Mouse (Mus musculus) ovary, postnatal 36 days (tissue): Measurements from ENCODE around the gene Washc4.

Experiments used
- DNase-seq: peaks from one replicate; pipeline ENCODE4 v3.0.0; 2022; ENCODE audit warnings: low spot score, mixed read lengths

Washc4 gene

DNA sequence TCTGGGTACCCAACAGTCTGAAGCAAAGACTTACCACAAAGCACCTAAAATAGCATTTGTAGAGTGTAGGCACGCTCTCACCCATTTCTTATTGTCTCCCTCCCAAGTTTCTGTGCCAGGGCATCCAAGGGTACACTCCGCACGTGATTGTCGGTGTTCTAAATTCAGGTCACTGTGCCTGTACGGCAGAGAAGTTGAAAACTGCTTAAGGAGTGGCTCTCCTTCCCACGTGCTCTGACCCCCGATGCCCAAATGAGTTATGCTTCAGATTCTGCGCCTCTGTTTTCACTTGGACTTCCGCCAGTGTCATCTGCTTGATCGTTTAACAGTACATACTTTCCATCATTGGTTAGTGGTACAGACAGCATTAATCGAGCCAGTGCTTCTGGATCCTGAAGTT lies 57.1 kb downstream of the Washc4 start:
- DNase-seq: no peak

DNA sequence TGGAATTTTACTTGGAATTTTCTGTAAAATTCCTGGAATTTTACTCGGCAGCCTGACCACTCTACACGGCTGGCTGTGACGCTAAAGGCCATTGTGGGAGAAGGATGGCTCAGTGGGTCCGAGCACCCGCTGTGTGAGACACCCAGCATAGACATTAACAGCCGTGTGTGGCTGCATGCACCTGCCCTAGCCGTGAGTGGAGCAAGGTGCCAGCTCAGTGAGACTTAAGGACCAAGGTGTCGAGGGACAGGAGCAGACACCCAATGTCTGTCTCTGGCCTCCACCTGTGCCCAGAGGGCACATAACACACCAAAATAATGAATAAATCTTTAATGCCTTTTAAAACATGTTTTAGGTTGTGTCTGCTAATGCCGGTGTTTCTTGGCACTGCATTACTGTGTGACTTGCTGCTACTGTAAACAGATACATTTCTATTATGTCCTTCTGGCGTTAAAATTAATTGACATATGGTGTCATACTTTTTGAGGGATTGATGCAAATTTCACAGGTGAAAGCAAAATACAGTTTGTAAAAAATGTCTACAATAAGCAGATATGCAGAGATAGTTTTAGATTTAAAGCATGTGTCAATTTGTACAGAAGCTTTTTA lies 60.5 kb downstream of the Washc4 start:
- DNase-seq: no peak

DNA sequence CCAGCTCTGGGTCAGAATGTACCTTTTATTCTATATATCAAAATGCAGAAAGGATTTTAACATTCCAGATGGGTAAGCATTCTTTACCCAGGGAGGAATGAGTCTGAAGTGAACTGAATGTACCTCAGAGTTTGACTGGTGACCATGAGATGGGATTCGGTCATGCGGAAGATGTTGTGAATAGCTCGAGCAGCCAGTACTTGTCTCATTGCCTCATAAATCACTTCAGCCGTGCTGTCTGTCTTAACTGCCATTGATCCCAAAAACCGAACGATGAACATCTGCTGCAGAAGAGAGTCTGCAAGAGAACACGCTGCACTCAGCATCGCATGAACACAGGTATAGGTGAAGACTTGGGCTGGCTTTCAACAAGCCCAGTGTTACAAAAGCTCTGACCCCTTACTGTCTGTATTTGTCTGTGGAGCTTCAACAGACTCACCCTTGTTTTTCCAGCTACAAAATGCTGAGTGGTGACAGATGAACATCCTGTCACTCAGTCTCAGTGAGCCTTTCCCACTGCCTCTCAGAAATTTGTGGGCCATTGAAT lies 62.2 kb downstream of the Washc4 start:
- no peak for DNase-seq

DNA sequence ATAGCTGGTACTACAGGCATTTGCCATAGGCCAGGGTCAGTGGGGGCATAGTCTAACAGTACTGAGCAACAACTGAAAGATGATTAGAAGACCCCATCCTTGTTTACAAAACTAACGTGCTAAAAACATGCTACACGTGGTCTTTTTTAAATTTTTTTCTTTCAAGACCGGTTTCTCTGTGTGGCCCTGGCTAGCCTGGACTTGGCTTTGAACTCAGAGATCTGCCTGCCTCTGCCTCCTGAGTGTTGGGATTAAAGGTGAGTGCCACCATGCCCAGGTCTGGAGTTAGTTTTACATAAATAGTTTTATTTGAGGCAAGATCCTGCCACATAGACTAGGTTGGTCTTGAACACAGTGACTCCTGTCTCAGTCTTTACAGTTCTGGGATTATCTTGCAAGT lies 63.6 kb downstream of the Washc4 start:
- no peak for DNase-seq

DNA sequence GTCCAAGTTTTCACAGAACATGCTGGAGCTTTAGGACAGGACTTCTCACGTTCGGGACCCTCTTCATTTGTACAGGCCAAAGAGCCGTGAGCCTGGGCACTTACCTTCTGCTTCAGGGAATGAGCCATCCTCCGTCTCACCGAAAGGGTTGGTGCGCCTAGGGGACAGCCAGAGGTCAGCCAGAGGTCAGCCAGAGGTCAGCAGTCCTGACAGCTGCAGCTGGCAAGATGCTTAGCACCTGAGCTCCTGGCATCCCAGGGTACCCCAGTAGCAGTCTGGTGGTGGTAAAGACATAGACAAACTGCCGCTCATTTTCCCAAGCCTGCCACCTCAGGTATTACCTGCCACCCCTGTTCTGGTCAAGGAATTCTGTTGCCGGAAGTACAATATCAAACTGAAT lies 65.0 kb downstream of the Washc4 start:
- DNase-seq: no peak

DNA sequence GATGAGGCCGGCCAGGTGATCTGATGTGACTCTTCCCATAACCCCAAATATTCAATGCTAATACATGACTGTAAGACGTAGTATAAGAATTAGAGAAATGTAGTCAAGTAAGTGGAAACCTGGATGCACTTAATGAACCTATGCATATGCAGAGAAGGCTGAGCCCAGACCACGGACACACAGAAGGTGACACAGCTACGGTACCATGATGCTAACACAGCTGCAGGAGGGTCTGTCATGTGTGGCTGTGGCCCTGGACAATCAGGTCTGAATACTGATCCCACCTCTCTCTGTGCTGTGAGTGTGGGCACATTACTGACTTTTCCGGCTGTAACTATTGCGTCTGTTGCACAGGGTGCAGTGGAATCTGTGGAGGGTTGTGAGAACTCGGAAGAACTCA lies 67.0 kb downstream of the Washc4 start:
- DNase-seq: no peak

DNA sequence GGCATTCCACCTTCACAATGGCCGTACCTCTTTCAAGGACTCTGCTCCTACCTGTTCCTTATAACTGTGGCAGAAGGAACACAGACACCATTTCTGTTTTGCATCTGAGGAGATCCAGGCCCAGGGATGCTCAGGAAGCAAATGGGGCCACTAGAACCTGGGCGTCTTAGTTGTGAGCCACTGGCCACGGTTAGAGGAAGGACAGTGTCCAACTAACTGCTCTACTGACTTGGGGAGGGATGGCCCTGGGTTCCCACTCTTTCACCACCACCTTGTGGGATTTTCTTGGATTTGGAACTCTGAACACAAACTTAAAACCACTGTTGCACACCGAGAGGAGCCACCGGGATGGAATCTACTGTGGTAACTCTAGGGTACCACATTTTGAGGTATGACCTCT lies 68.3 kb downstream of the Washc4 start:
- DNase-seq: no peak

DNA sequence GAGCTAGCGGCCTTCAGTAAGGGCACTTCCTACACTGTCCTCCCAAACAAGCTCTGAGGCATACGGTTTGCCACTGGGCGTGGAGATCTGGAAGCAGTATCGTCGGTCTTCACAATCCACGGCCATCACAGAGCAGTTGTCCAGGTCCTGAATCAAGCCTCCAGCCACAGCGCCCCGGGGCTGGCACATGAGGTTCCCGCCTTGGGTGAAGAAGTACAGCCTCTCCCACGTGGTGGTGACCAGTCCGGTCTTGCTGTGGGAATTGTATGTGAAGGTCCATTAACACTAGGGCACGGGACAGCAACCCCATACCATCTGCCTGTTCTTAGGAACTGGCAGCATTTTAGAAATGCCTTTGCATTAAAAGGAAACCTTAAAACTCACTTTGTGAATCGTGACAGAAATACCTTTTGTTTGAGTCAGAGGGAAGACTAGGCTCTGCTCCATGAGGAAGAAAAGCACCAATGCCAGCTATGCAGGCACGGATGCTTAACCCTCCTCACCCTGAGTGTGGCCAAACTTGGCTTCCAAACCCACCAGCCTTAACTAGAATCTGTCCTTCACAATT lies 69.2 kb downstream of the Washc4 start:
- no peak for DNase-seq

DNA sequence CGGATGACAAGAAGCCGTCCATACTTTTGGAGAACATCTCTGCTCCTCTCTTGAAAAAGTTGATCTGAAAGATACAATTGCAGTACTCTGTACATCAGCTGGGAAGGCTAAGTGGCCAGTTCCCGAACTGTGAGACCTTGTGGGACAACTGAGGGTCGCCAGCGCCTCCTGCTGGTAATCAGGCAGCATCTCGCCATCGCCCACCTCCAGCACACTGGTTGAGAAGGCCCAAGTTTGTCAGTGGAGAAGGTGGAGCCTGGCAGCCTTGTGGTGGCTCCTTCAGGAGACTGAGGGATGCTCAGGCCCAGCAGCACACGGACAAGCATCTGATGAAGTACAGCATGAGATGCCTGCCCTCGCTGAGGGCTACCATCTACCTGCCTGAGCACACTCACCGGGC lies 73.8 kb downstream of the Washc4 start:
- DNase-seq: peak; percentile 29

DNA sequence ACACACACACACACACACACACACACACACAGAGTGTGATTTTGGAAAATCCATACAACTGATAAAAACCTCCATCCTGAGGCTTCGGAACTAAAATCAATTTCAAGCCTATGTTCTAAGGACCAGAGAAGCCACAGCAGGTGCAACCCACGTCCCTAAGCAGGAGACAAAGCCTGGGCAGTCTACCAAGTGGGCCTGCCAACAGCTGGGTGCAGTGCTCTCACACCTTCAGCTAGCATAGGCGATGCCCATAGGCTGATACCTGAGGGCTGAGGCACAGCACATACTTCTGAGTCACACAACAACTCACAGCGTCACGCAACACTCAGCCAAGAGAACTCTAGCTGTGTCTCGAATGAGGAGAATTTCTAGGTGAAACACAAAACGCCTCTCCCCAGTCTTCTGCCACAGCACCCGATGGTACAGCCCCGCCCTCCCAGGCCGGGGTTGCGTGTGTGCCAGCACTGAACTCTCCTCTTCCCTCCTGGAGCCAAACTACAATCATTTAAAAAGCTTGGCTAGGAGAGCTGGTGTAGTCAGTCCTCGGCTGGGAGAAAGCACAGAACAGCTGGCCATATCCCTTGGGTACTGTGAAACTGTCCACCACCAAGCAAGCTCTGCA lies 75.4 kb downstream of the Washc4 start:
- peak; percentile 19 for DNase-seq

DNA sequence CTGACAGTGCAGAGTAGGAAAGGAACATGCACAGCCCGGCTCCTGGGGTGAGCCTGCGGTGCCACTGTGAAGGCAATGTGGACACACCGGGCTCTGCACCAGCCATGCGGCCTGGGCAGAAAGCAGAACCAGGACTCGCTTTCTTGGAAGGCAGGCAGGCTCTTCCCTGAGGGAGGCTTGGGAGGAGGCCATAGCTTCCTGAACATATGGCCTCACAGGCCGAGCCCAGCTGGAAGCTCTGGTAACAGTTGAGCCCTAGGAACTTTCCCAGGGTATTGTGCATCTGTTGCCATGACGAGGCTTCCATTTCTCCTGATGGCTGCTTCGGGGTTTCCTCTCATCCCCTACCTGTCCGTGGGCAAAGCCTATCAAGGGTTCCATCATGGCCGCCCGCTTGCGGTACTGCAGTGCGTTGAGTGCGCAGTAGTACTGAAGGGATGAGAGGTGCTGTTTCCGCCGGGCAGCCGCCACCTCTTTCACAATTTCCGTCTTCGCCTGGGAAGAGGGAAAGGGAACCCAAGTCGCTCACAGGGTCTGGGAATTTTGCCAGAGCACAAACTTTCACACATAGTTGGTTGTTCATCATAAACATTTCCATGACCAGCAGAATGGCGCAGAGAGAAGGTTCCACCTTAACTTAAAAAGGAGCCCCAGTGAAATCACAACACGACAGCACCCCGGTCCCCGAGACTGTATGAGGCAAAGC lies 77.0 kb downstream of the Washc4 start:
- DNase-seq: no peak

DNA sequence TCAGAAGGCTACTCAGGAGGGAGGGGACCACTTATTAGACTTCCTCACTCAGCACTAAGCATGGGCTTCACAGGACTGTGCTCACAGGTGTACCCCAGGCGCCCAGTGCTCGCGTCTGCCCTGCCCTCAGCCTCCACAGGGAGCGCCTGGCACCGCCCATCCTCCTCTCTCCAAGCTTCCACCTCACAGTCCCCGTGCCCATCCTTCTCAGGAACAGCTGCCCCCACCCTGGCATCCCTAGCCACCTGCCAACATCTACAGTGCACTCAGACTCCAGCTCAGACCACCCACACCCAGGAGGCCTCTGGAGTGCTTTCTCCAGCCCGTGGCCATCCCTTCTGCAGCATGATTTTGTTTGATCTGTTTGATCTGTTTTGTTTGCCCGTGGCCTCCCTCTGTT lies 80.5 kb downstream of the Washc4 start:
- DNase-seq: no peak

DNA sequence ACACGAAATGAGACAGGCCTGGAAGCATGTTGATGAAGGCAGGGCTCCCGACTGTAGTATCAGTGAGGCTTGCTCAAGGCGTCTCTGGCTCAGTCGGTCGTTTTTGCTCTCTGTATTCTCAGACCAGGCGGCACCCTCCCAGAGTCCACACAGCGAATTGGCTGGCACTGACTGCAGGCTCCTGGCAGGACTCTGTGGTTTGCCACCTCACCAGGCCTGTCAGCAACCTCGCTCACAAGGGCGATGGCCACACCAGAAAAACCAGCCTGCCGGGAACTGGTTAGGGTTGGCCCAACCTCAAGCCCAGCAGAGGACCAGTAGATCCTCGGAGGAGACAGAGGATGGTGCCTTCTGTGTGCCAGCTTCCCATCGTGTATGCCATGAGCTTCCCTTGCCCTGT lies 81.3 kb downstream of the Washc4 start:
- DNase-seq: no peak

DNA sequence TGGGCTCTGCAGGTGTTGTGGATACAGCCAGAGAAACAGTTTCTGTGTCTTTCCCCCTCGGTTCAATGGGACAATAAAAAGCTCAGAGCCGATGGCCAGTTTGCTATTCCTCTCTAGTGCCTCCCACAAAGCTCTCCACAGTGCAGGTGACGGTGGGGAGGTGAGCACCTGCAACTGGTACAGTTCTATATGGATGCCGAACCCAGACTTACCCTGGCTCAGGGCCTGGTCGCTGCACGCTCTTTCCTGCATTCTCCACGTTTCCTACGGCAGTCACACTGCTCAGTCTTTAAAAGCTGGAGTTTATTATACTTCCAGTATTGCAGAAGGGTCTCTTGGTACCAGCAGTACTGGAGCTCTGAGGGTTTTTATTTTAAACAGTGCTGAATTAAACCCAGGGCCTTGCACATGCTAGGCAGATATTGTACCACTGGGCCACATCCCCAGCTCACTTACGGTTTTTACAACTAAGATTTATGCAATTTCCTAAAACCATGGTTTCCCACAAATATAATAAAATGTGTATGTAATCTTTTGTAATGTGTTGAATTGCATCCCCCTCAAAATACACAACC lies 83.6 kb downstream of the Washc4 start:
- DNase-seq: no peak

DNA sequence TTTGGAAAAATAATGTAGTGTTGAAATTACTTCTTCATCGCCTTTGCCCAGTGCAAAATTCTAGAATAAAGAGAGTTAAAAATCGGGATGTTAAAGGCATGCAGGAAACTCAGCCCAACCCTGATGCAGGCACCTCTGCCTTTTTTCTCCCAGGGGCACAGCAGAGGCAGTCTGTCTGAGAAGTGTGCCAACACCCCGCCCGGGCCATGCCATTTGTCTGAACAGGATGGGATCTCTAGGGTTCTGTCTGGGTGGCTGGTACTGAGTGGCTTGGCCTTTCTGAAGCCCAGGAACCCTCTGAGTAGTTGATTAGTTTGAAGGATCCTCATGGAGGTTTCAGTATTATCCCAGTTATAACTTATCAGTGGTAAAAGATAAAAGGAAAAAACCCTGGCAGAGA lies 84.7 kb downstream of the Washc4 start:
- no peak for DNase-seq

DNA sequence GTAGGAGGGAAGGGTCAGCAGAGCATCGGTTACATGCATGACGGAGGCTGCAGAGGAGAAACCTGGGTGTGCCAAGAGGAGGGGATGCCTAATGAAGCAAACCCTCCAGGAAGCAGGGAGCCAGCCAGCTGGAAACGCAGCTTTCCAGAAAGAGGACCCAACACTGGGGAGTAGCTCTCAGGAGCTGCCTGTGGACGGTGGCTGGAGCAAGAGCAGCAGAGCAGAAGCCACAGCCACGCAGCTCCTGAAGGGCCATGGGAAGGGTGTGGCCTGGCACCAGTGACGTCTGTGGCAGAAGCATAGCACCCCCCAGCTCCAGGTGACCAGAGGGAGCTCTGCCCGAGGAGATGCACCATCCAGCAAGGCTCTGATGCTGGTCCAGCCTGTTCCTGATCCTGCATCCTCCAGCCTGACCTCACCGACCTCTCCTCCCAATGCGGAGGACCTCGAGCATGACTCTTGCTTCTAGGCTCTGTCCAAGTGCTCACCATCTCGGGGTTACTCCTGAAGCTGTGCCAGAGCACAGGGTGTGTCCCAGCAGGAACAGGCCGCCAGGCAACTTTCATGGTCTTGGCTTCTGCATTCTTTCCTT lies 85.7 kb downstream of the Washc4 start:
- no peak for DNase-seq

DNA sequence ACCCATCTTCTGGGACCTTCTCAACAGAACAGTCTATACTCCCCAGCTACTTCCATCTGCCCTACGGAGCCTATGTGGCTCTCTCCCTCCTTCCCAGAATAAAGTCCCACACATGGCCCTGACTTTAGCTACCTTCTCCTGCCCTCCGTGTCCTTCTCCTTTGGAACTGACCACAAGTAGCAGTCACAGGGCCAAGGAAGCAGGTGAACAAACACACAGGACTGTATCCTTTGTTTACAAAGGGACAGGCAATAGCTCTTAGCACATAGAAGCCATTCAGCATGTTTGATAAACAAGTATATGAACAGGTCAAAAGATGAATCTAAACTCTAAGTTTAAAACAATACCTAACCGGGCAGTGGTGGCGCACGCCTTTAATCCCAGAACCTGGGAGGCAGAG lies 86.3 kb downstream of the Washc4 start:
- no peak for DNase-seq

DNA sequence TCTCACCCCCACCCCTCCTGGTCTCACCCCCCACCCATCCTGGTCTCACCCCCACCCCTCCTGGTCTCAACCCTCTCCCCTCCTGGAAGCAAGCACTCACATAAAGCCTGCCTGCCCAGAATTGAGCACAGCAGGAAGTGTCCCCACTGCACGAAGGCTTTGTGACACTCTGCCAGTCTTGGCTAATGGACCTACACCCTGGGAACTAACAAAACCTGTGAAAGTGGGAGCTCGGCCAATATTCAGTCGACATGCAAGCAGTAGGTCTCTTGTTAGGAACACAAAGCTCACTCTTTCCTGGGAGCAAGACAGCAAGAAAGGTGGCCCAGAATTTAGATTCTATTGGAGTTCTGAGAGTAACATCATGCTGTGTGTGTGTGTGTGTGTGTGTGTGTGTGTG lies 87.3 kb downstream of the Washc4 start:
- no peak for DNase-seq

DNA sequence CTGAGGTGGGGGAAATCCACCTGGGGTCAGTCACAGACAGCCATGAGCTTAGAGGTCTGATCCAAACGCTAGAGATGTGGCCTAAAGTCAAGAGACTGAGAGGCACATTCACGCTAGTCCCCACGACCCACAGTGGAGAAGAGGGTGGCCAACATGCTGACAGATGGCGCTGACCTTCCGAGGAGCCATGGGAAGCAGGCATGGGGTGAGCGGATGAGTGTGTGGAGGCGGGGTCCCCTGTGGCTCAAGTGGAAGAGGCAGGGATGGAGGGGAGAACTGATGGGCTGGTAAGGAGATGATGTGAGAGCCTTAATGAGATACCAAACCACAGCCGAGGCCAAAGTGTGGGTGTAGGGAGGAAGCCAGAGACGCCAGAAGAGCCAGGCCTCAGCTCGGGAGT lies 88.2 kb downstream of the Washc4 start:
- DNase-seq: no peak

DNA sequence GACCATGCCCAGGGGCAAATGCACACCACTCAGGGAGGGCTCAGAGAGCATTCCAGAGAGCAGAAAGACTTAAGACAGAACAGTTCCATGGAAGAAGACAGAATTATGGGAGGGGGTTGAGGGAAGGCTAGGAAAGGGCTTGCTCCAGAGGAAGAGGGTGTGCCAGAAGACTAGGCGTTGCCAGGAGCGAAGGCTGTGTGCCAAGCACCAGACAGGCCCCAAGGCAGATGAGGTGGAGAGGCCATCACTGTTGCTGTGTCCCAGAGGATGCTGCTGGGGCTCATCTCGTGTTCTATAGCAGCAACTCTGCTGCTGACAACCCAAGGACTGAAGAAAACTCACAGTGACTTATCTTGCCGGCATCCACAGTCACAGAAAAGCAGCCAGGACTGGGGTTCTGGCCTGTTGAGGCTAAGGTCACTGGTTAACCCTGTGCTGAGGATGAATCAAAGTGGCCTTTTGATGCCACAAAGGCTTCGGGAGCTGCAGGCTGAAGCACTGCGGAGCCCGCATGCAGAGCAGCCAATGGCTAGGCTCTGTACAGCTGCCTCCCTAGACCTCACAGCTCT lies 89.3 kb downstream of the Washc4 start:
- no peak for DNase-seq

DNA sequence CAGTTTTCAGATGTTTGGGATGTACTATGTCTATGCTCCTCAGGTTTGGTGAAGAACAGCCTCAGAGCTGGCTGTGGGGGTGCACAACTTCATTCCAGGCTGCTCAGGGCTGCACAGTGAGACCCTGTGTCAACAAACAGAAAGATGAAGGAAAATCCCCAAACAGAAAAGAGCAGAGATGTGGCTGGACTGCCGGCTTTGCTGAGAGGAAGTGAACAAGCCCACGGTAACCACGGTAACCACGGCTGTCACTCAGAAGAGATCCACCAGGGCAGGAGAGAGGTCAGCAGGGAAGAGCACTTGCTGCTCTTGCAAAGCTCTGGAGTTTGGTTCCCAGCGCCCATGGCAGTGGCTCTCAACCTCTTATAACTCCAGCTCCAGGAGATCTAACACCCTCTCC lies 90.9 kb downstream of the Washc4 start:
- DNase-seq: no peak

DNA sequence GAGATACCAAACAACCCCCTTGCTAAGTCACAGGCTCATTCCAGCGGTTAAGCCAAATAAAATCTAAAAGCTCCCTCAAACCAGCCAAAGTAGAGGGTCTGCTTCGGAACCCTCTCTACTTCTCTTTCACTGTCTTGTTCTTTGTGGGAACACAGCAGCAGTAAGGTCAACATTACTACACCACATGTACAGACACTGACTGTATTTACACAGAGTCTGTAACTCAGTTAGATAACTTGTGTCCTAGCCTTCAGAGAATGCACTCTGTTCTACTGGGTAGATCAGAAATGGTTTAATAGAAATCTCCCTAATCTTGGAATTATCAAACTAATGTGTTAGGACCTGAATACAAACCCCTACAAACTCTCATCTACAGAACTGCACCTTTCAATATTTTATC lies 92.6 kb downstream of the Washc4 start:
- DNase-seq: no peak
